Mouse (Mus musculus) limb, embryonic 13.5 days (tissue): ENCODE measurements around the gene AB124611. TPM values are rescaled to one million over a fixed set of nuclear protein-coding genes. Genes with fewer than 3 reads are reported as not detected.

Experiments used
- ATAC-seq: fragments of 200-750 bp; cut with Nextera tagmentation; 2 replicates; pipeline ENCODE4 v1.8.0; 2017; ENCODE audit warnings: low read depth, moderate number of reproducible peaks, moderate TSS enrichment; ENCODE audit not compliant: low FRiP score
- H3K27ac ChIP-seq: fragments of 300-500 bp; sonication (generic); 2 replicates; pipeline ENCODE4 v1.5.1; 2015; ENCODE audit warnings: inconsistent platforms, mild to moderate bottlenecking, moderate library complexity
- H3K27me3 ChIP-seq: fragments of 300-500 bp; sonication (generic); 2 replicates; pipeline ENCODE4 v1.6.1; 2015; ENCODE audit warnings: mild to moderate bottlenecking, inconsistent platforms
- H3K36me3 ChIP-seq: fragments of 300-500 bp; sonication (generic); 2 replicates; pipeline ENCODE4 v1.6.1; 2015; ENCODE audit warnings: inconsistent platforms, mild to moderate bottlenecking, moderate library complexity
- H3K4me1 ChIP-seq: fragments of 300-500 bp; sonication (generic); 2 replicates; pipeline ENCODE4 v1.6.1; 2015; ENCODE audit warnings: inconsistent platforms
- H3K4me2 ChIP-seq: fragments of 300-500 bp; sonication (generic); replicated peaks from 2 replicates; pipeline ENCODE4 v1.6.1; 2015; ENCODE audit warnings: inconsistent platforms, mild to moderate bottlenecking, moderate library complexity
- H3K4me3 ChIP-seq: fragments of 300-500 bp; sonication (generic); 2 replicates; pipeline ENCODE4 v1.5.1; 2015; ENCODE audit warnings: moderate library complexity, mild to moderate bottlenecking, inconsistent platforms
- H3K9ac ChIP-seq: fragments of 300-500 bp; sonication (generic); 2 replicates; pipeline ENCODE4 v1.6.1; 2015; ENCODE audit warnings: mild to moderate bottlenecking, inconsistent platforms
- H3K9me3 ChIP-seq: fragments of 300-500 bp; sonication (generic); 2 replicates; pipeline ENCODE4 v1.6.1; 2016; ENCODE audit warnings: inconsistent platforms
- WGBS: fragments of 180-500 bp; shearing (Covaris S2); methylation state at CpG from one replicate; pipeline ENCODE4 v1.1.7; 2015; 5-methylcytosine and 5-hydroxymethylcytosine counted together
- polyA plus RNA-seq: library from polyadenylated mRNA; unstranded; fragments of >200 nt; fragmentation: Nextera tagmentation; extraction: Ambion mirVana; gene quantifications from 2 replicates; pipeline ENCODE4 v1.2.1, GENCODE M21; 2015

The AB124611 gene
- polyA plus RNA-seq, 1 experiment from 2014 or later = 5.5 TPM

DNA sequence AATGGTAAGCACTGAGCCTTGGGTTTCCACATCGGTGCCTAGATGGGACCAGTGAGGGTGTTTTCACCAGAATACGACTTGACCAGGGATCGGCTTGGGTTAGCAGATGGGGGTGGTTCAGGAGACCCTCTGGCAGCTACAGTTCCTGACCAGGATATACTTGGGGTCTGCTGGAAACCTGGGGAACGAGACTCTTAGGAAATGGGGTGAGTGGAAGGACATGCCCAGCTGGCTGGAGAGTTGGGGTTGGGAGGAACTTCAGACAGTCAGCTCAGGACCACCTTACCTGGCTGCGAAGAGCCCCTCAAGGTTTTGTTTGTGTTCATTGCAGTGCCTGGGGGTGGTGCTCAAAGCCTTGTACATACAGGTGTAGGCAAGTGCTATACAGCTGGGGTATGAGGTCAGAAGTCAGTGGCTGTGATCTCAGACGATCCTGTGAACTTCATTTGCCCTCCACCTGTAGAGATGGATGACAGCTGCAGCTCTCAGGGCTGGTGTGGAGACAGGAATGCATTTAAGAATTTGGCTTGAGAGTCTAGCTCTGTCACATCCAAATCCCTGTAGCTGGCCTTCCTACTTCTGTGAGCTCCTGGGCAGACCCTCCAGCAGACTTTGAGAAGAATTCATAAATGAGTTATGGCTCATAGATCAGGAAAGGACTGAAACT is 27.8 kb downstream of the AB124611 start:
- no peak overlapping the region for H3K27ac ChIP-seq
- peaks cover 62% of the 10 kb centered on the region for H3K36me3 ChIP-seq
- H3K4me2 ChIP-seq = no peak overlapping the region
- no peaks in the 10 kb centered on the region for H3K9me3 ChIP-seq
- WGBS = 79% methylated on average over 6 of the region's 6 CpGs
- no peak overlapping the region for H3K9ac ChIP-seq
- H3K4me3 ChIP-seq = no peak overlapping the region
- H3K4me1 ChIP-seq = peaks cover 6% of the 10 kb centered on the region
- H3K27me3 ChIP-seq = no peaks in the 10 kb centered on the region
- ATAC-seq = no peak

DNA sequence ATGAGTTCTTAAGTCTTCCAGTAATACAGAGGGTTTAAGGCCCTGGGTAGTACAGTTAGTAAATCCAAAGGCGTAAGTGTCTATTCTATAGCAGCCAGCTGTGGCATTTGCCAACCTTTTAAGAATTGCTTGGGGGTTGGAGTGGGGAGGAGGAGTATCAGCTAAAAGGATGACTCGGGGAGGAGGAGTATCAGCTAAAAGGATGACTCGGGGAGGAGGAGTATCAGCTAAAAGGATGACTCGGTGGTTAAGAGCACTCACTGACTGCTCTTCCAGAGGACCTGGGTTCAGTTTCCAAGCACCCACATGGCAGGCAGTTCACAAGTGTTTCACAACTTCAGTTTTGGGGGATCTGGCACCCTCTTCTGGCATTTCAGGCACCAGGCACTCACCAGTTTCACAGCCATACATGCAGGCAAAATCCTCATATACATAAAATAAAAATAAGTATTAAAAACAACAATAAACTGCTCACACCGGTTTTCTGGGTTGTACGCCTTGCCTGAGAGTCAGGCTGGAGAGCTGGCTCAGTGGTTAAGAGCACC is 29.3 kb downstream of the AB124611 start:
- Histone ChIP-seq H3K9ac (no peak overlapping the region), H3K9me3 (no peaks in the 10 kb centered on the region), H3K4me2 (no peak overlapping the region), H3K27me3 (no peaks in the 10 kb centered on the region), H3K27ac (no peak overlapping the region), H3K4me1 (no peaks in the 10 kb centered on the region), H3K4me3 (no peak overlapping the region), H3K36me3 (peaks cover 61% of the 10 kb centered on the region)
- ATAC-seq = no peak
- 82% methylated on average over 6 of the region's 6 CpGs for WGBS

DNA sequence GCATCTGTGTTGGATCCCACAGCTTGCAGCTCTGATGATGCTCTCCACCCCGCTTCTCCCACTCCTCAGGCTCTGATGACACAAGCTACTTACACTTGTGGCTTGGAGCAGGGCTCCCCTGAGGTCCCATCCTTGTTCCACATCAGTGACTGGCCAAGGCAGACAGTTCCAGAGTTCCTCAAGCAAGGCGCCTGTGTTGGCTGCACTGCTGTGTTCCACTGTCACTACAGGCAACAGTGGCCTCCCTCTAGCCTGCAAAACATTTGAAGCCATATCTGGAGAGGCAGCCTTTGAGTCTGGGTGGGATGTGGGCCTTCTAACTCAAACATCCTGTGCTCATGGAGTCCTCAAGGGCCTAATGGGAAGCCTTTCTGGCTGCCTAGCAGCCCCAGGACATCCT is 31.0 kb downstream of the AB124611 start:
- no peak for ATAC-seq
- Histone ChIP-seq H3K27ac (no peak overlapping the region), H3K4me2 (no peak overlapping the region), H3K4me1 (no peaks in the 10 kb centered on the region), H3K9me3 (no peaks in the 10 kb centered on the region), H3K4me3 (no peak overlapping the region), H3K9ac (no peak overlapping the region), H3K36me3 (peaks cover 58% of the 10 kb centered on the region), H3K27me3 (no peaks in the 10 kb centered on the region)
- 92% methylated on average over 2 of the region's 2 CpGs for WGBS

DNA sequence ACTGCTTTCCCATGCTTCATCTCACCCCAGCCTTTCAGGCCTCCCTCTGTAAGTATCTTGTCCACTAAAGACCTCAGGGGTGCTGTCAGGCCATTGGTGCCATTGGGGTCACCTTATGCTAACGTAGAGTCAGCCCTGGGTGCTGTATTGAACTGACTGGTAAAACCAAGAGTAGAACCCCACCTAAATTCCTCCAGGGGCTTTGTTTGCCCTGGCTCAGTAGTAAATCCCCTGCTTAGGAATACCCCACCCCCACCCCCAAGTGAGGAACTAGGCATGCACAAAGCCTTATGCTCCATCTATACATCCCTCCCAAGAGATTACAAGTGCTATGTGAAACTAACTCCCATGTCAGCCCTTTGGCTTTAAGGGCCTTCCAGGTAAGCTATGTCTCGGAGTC is 31.6 kb downstream of the AB124611 start:
- Histone ChIP-seq H3K4me2 (no peak overlapping the region), H3K4me1 (no peaks in the 10 kb centered on the region), H3K9me3 (no peaks in the 10 kb centered on the region), H3K27ac (no peak overlapping the region), H3K36me3 (peaks cover 59% of the 10 kb centered on the region), H3K9ac (no peak overlapping the region), H3K27me3 (no peaks in the 10 kb centered on the region), H3K4me3 (no peak overlapping the region)
- ATAC-seq = no peak
- 97% methylated on average over 2 of the region's 2 CpGs for WGBS

DNA sequence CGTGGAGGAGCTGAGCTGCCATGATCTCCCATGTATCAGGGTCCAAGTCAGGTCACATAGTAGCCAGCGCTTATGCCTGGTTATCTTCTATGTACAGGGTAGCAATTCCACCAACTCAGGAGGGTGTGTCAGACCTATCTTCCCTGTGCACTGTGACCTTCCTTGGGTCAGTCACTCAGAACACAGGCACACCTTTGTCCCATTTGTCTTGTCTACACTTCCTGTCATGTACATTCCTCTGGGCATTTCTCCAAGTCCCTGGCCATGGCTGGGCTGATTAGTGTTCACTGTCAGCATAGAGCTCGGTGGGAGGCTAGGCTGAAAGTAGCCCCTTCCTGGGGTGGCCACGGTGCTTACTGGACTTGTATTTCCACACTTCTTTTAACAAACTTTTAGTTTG is 32.4 kb downstream of the AB124611 start:
- no peaks in the 10 kb centered on the region for H3K4me1 ChIP-seq
- H3K4me3 ChIP-seq = no peak overlapping the region
- H3K9ac ChIP-seq = no peak overlapping the region
- no peak overlapping the region for H3K27ac ChIP-seq
- no peaks in the 10 kb centered on the region for H3K27me3 ChIP-seq
- 91% methylated on average over 4 of the region's 4 CpGs for WGBS
- ATAC-seq = no peak
- H3K9me3 ChIP-seq = no peaks in the 10 kb centered on the region
- H3K4me2 ChIP-seq = no peak overlapping the region
- H3K36me3 ChIP-seq = peaks cover 57% of the 10 kb centered on the region

DNA sequence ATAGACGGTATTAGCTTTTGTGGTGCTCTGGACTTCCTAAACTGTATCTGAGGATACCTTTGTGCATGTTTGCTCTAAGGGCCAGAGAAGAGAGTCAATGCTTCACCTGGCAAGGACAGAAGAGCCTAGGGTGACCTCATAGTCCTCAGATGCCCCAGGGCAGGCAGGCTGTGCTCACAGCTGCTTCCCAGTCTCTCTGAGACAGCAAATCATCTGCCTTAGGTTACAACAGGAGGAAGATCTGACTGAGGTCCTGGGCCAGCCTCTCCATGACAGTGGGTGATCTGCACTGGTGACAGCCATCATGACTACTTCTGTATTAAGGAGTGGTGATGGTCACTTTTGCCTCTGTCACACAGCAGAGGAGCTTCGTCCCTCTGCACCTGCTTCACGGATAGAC is 33.2 kb downstream of the AB124611 start:
- 95% methylated on average over 3 of the region's 3 CpGs for WGBS
- peaks cover 50% of the 10 kb centered on the region for H3K36me3 ChIP-seq
- no peak overlapping the region for H3K4me3 ChIP-seq
- no peaks in the 10 kb centered on the region for H3K9me3 ChIP-seq
- no peaks in the 10 kb centered on the region for H3K27me3 ChIP-seq
- no peak for ATAC-seq
- no peak overlapping the region for H3K27ac ChIP-seq
- H3K9ac ChIP-seq = no peak overlapping the region
- no peak overlapping the region for H3K4me2 ChIP-seq
- no peaks in the 10 kb centered on the region for H3K4me1 ChIP-seq

DNA sequence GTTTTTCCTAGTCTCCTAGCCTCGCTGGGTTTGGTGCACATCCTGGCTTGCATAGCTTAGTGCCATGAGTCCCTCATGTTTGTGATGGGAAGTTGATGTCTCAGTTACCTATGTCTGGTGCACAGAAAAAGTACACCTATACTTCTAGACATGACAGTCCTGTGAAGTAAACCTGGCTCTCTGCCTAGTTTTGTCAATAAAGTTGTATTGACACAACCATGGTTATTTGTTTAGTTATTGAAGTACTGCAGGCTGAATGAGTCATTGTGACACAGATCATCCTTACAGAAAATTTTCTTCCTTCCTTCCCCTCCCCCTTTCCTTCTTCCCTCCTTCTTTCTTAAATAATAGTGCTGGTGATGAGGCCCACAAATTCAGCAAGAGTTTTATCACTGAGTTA is 38.4 kb downstream of the AB124611 start:
- Histone ChIP-seq H3K4me3 (no peak overlapping the region), H3K9ac (no peak overlapping the region), H3K9me3 (no peaks in the 10 kb centered on the region), H3K27me3 (no peaks in the 10 kb centered on the region), H3K36me3 (peaks cover 31% of the 10 kb centered on the region), H3K4me2 (no peak overlapping the region), H3K27ac (no peak overlapping the region), H3K4me1 (no peaks in the 10 kb centered on the region)
- ATAC-seq = no peak
- 77% methylated on average over 1 of the region's 1 CpGs for WGBS

DNA sequence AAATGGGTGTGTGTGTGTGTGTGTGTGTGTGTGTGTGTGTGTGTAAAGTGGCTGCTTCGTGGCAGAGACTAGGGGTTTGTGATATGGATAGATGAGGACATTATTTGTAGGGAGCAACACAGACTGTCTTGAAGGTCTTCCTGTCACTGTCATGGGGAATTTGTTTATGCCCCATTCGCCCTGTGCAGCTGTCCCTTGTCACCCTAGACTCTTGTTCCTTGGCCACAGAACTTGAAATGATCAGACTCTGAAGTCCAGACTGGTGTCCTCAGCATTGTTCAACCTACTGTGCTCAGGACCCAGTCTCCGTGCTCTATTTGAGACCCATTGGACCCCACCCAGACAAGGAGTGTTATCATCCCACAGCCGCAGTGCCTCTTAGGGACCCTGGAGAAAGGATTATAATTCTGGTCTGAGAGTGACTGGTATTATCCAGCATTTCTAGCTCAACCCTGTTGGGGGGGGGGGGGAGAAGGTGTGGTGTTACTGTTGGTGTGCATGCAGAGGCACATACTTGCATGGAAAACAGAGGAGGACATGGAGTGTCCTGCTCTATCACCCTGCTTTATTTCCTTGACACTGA is 39.1 kb downstream of the AB124611 start:
- no peaks in the 10 kb centered on the region for H3K9me3 ChIP-seq
- no peak overlapping the region for H3K4me3 ChIP-seq
- 88% methylated on average over 4 of the region's 4 CpGs for WGBS
- H3K27ac ChIP-seq = no peak overlapping the region
- no peak for ATAC-seq
- H3K27me3 ChIP-seq = no peaks in the 10 kb centered on the region
- H3K36me3 ChIP-seq = peaks cover 38% of the 10 kb centered on the region
- no peak overlapping the region for H3K4me2 ChIP-seq
- H3K4me1 ChIP-seq = no peaks in the 10 kb centered on the region
- H3K9ac ChIP-seq = no peak overlapping the region

DNA sequence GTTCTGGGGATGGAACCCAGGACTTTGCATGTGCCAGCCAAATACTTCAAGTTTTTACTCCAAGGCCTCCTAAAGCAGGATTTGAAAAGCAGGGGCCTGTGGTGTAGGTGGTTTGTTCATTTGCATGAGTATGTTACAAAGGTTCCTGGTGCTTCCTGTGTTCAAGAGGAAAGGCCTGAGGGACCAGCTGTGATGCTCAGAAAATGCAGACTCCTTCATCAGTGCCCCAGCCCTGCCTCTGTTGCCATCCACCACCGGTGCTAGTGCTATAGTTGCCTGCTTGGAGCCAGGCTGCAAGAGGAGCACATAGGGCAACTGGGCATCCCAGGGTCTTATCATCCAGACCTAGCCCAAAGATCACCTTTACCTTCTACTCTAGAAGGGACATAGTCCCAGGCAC is 40.6 kb downstream of the AB124611 start:
- no peak for ATAC-seq
- no peaks in the 10 kb centered on the region for H3K27me3 ChIP-seq
- 76% methylated on average over 1 of the region's 1 CpGs for WGBS
- no peak overlapping the region for H3K27ac ChIP-seq
- no peak overlapping the region for H3K4me3 ChIP-seq
- H3K9ac ChIP-seq = no peak overlapping the region
- H3K4me1 ChIP-seq = no peaks in the 10 kb centered on the region
- H3K4me2 ChIP-seq = no peak overlapping the region
- no peaks in the 10 kb centered on the region for H3K9me3 ChIP-seq
- H3K36me3 ChIP-seq = peaks cover 46% of the 10 kb centered on the region

DNA sequence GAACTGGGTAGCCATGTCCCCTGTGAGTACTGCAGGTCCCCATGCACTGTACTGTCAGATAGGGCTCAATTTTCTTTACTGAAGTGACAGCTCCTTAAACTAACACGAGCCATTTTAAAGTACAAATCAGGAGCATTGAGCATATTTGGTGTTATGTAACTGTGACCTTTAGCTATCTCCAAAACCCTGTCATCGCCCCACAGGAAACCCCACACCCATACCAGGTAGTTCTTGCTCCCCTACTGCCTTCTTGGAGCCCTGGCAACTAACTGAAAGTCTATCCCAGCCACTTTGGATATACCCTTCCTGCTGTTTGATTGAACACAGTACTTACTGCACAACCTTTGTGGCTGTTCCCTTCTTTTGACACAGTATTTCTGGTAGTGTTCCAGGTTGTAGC is 41.1 kb downstream of the AB124611 start:
- Histone ChIP-seq H3K9ac (no peak overlapping the region), H3K27me3 (no peaks in the 10 kb centered on the region), H3K9me3 (no peaks in the 10 kb centered on the region), H3K36me3 (peaks cover 47% of the 10 kb centered on the region), H3K4me2 (no peak overlapping the region), H3K4me1 (no peaks in the 10 kb centered on the region), H3K27ac (no peak overlapping the region), H3K4me3 (no peak overlapping the region)
- ATAC-seq = no peak
- WGBS = 85% methylated on average over 2 of the region's 2 CpGs

DNA sequence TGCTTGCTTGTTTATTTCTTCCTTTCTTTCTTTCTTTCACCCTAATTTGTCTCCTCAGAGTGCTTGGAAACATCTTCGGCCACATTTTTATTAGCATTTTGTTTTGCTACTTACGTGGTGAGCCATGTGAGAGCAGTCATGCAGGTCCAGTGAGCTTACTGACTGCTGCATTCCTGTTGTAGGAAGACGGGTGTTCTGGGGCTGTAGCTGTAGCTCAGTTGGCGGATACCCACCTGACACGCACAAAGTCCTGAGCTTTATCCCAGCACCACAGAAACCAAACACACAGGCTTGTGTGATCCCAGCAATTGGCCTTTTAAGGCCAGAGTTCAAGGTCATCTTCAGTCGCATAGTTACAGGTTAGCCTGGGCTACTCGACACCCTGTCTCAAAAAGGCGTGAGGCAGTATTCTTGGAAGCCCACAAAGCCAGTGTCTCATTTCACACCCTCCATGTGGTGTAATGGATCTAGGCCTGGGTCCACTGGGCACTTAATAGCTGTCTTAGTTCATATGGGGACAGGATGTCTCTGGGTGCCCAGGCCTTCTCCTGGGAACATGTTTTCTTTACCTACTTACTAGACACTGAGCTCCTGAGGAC is 42.8 kb downstream of the AB124611 start:
- H3K36me3 ChIP-seq = peaks cover 55% of the 10 kb centered on the region
- no peak overlapping the region for H3K4me2 ChIP-seq
- no peak overlapping the region for H3K4me3 ChIP-seq
- no peaks in the 10 kb centered on the region for H3K27me3 ChIP-seq
- H3K9me3 ChIP-seq = no peaks in the 10 kb centered on the region
- 84% methylated on average over 8 of the region's 8 CpGs for WGBS
- H3K4me1 ChIP-seq = no peaks in the 10 kb centered on the region
- H3K9ac ChIP-seq = no peak overlapping the region
- H3K27ac ChIP-seq = no peak overlapping the region
- no peak for ATAC-seq

DNA sequence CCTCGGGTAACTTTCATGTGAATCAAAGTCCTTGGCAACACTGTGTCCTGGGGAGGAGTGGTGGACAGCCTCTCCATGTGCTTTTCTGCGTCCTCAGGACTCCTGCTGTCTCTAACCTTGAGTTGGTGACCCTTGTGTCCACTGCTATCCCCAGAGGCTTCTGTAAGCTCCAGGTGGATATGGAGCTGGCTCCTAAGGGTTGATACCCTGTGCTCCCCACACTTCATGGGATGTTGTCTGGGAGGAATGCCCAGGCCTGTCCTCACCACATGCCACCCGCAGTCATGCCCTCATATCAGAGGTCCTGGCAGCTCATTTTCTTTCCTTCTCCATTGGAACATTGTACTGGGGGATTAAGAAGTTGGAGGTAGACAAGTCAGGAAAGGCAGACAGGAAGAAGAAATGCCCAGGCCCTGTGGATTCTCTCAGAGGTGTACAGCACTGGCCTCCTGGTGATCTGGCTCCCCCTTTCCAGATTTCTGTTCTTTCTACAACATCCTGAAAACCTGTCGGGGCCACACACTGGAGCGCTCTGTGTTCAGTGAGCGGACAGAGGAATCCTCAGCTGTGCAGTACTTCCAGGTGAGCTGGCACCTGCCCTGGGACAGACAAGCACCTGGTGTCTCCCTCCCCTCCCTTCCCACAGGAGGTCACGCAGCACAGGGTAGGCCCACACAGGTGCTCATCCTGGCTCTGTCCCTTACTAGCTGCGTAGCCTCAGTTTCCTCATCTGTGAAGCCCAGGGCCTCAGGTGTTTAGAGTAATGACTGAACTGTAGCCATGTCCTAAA is 48.2 kb downstream of the AB124611 start:
- no peak overlapping the region for H3K9ac ChIP-seq

More for the DNA sequence above, 48.2 kb downstream of the AB124611 start:
- H3K4me2 ChIP-seq = no peak overlapping the region
- H3K4me3 ChIP-seq = no peak overlapping the region
- ATAC-seq = no peak
- peaks cover 95% of the 10 kb centered on the region for H3K36me3 ChIP-seq
- H3K4me1 ChIP-seq = no peaks in the 10 kb centered on the region
- no peak overlapping the region for H3K27ac ChIP-seq
- no peaks in the 10 kb centered on the region for H3K27me3 ChIP-seq
- 95% methylated on average over 8 of the region's 8 CpGs for WGBS
- no peaks in the 10 kb centered on the region for H3K9me3 ChIP-seq
